ENCODE assay signal across 22 mouse cellular contexts in genomic region chr2:28031860-28032259, GRCm38 (mm10). TPM values are rescaled to one million over a fixed set of nuclear protein-coding genes. Genes with fewer than 3 reads are reported as not detected.
A peak's percentile ranks its signal among the peaks of the same experiment; 100 is the strongest.
DNase-seq lines count a peak whose midpoint lies in the region; ATAC-seq and TF ChIP-seq lines count a peak whose summit lies in the region.
"Had no signal": no experiment of that assay in that cellular context is flagged by ENCODE, and none has a peak within 500 bp of the region (broad histone marks: within the 10 kb centered on the region; RNA-seq: fewer than 3 reads in every experiment).

No protein-coding gene starts in this region.

- H3K36me3 ChIP-seq in heart, embryonic 12.5 days = peaks cover 81% of the 10 kb centered on the region
- H3K36me3 ChIP-seq in lung, postnatal 0 days (ENCODE audit: insufficient read depth, low read length) = peaks cover 4% of the 10 kb centered on the region; the same call in 1 of the 2 replicates

- no peak overlapping the region for H3K4me3 ChIP-seq in heart, embryonic 12.5 days
- H3K4me3 ChIP-seq in lung, postnatal 0 days (ENCODE audit: low read depth, low read length) = no peak overlapping the region
- no peak overlapping the region for H3K4me3 ChIP-seq in left cerebral cortex, adult 2 months
- H3K4me3 ChIP-seq: gastrocnemius, adult 2 months; heart, adult 2 months; stomach, embryonic 15.5 days had no signal

- WGBS in heart, embryonic 12.5 days = 61% methylated on average over 9 of the region's 9 CpGs
- WGBS in lung, postnatal 0 days = 67% methylated on average over 7 of the region's 9 CpGs

- TF ChIP-seq CTCF in lung, postnatal 0 days (IDR thresholded peaks at IDR 0.05) = no peak
- no peak for TF ChIP-seq CTCF in left cerebral cortex, adult 2 months (IDR thresholded peaks at IDR 0.05)

- no peak overlapping the region for H3K27ac ChIP-seq in heart, embryonic 12.5 days (ENCODE audit: poor library complexity, severe bottlenecking)
- no peak overlapping the region for H3K27ac ChIP-seq in lung, postnatal 0 days (ENCODE audit: low read length)
- H3K27ac ChIP-seq in left cerebral cortex, adult 2 months = no peak overlapping the region
- H3K27ac ChIP-seq: gastrocnemius, adult 2 months; heart, adult 2 months; kidney, postnatal 0 days; stomach, embryonic 15.5 days had no signal

- DNase-seq in heart, postnatal 25 days (ENCODE audit: low spot score) = no peak
- peak; percentile 97 for DNase-seq in MEL-GATA-1-ER (ENCODE audit: extremely low read depth, low read depth)
- DNase-seq in lung, postnatal 0 days (ENCODE audit: low spot score) = no peak
- no peak for DNase-seq in cerebellum, adult 11-12 months
- no peak for DNase-seq in left cerebral cortex, adult 2 months (ENCODE audit: extremely low spot score in 1 of 2, low spot score in 2 of 2)
- DNase-seq: B cell, adult 2 months; cerebellum, postnatal 36 days; gastrocnemius, adult 2 months; heart, adult 2 months; lung, adult 2 months; thymus, postnatal 14 days had no signal

- intact Hi-C loops in heart, postnatal 25 days (cut with DNase I) = no loop called here
- intact Hi-C loops in left cerebral cortex, adult 2 months (cut with DNase I) = no loop called here

- no peak overlapping the region for H3K4me2 ChIP-seq in heart, embryonic 12.5 days
- no peak overlapping the region for H3K4me2 ChIP-seq in lung, postnatal 0 days (replicated peaks; ENCODE audit: low read depth, low read length)
- H3K4me2 ChIP-seq: stomach, embryonic 15.5 days had no signal

- no peak for TF ChIP-seq EP300 in lung, postnatal 0 days (IDR thresholded peaks at IDR 0.05)

- H3K27me3 ChIP-seq in heart, embryonic 12.5 days (replicated peaks) = no peaks in the 10 kb centered on the region
- H3K27me3 ChIP-seq in lung, postnatal 0 days (replicated peaks; ENCODE audit: insufficient read depth, low read length) = no peaks in the 10 kb centered on the region
- H3K27me3 ChIP-seq: stomach, embryonic 15.5 days had no signal

- ATAC-seq in heart, embryonic 12.5 days (ENCODE audit: insufficient number of reproducible peaks, low FRiP score) = 0 out of 2 replicates have a peak, but pooled peaks have one; percentile 12
- peak; percentile 61 for ATAC-seq in erythroid progenitor cell, adult 5-6 weeks (replicated peaks; ENCODE audit: low FRiP score, poor library complexity, severe bottlenecking)
- ATAC-seq in megakaryocyte-erythroid progenitor cell, adult 5-6 weeks (replicated peaks; ENCODE audit: low FRiP score, low TSS enrichment, poor library complexity, severe bottlenecking) = peak; percentile 52
- no peak for ATAC-seq in lung, postnatal 0 days
- ATAC-seq: forebrain, embryonic 16.5 days; inflammation-experienced regulatory T-cells, adult 6 months had no signal

- no peak overlapping the region for H3K9ac ChIP-seq in heart, embryonic 12.5 days
- no peak overlapping the region for H3K9ac ChIP-seq in lung, postnatal 0 days (replicated peaks; ENCODE audit: low read depth)
- H3K9ac ChIP-seq: stomach, embryonic 15.5 days had no signal

- 0 out of 2 replicates have a peak, but pooled peaks cover 2% of the 10 kb centered on the region for H3K9me3 ChIP-seq in heart, embryonic 12.5 days (replicated peaks)
- H3K9me3 ChIP-seq in lung, postnatal 0 days (ENCODE audit: low read length) = no peaks in the 10 kb centered on the region
- H3K9me3 ChIP-seq: stomach, embryonic 15.5 days had no signal

- peaks cover 13% of the 10 kb centered on the region for H3K4me1 ChIP-seq in heart, embryonic 12.5 days (replicated peaks)
- H3K4me1 ChIP-seq in lung, postnatal 0 days (ENCODE audit: insufficient read depth, low read depth, low read length) = no peaks in the 10 kb centered on the region
- H3K4me1 ChIP-seq: stomach, embryonic 15.5 days had no signal

RNA-seq across cellular contexts. Expression of gene Fcnb, which starts 52.8 kb away (rescaled TPM):
- polyA plus RNA-seq in heart, embryonic 12.5 days (2016; fragmentation: Nextera tagmentation; extraction: Ambion mirVana) = 0.33 TPM in 1 of 2 replicates, not detected in the other
- not detected for total RNA-seq in heart, postnatal 25 days (2021)
- total RNA-seq in erythroid progenitor cell, adult 5-6 weeks (2015; ENCODE audit: low replicate concordance) = 101 and 177 TPM in 2 replicates
- 56.2 and 62.5 TPM in 2 replicates for total RNA-seq in erythroid progenitor cell, adult 5-6 weeks (2017; ENCODE audit: low replicate concordance)
- total RNA-seq in megakaryocyte-erythroid progenitor cell, adult 5-6 weeks (2014; fragmentation: Nextera tagmentation) = 27.3 TPM in 1 of 2 replicates, not detected in the other
- total RNA-seq in megakaryocyte-erythroid progenitor cell, adult 5-6 weeks (2017) = 1.1 and 1.3 TPM in 2 replicates
- 0.50 and 1.1 TPM in 2 replicates for polyA plus RNA-seq in lung, postnatal 0 days (2015; fragmentation: Nextera tagmentation; extraction: Ambion mirVana)
- total RNA-seq in left cerebral cortex, adult 2 months (2021) = not detected
- total RNA-seq: adrenal gland, adult 18-20 months; gastrocnemius, adult 2 months; heart, adult 2 months; layer of hippocampus, postnatal 10 days; left cerebral cortex, postnatal 36 days; monocyte, adult 5-6 weeks had no signal
- polyA plus RNA-seq: forebrain, embryonic 16.5 days; heart, adult 2 months; inflammation-experienced regulatory T-cells, adult 6 months; kidney, postnatal 0 days had no signal
